Mouse (Mus musculus) lung, postnatal 4 days (tissue): ENCODE data around the gene Tstd2.

Source experiments
- DNase-seq, 2 experiments: peaks; one replicate each; pipeline ENCODE4 v3.0.0; 2021

The Tstd2 gene

GRCm38 (mm10) chr4:46138287-46139222 lies at the start of gene Tstd2, which contains the start of gene Ncbp1:
Tstd2 (minus strand) TSS chr4:46138694.
Ncbp1 (plus strand) TSS chr4:46138613.
- DNase-seq = peak; percentile 93

DNA sequence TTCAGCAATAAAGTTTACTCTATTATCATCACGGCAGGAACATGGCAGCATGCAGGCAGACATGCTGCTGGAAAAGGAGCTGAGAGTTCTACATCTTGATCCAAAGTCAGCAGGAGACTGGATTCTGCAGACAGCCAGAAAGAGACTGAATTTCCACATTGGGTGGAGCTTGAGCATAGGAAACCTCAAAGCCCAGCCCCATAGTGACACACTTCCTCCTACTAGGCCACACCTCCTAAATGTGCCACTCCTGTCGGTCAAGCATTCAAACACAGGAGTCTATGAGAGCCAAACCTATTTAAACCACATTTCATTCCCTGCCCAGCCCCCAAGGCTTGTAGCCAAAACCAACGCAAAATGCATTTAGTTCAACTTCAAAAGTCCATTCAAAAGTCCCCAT lies 48.0 kb upstream of the Tstd2 start:
- DNase-seq = no peak

- no peak for DNase-seq
These were observed 47.4 kb upstream of the Tstd2 start for GRCm38 (mm10) chr4:46185890-46186289.

GRCm38 (mm10) chr4:46185423-46185822 lies 46.9 kb upstream of the Tstd2 start:
- DNase-seq = no peak

GRCm38 (mm10) chr4:46182181-46182580 lies 43.7 kb upstream of the Tstd2 start:
- DNase-seq = no peak

- no peak for DNase-seq
These were observed 42.7 kb upstream of the Tstd2 start for GRCm38 (mm10) chr4:46181168-46181567.

GRCm38 (mm10) chr4:46177496-46177895 lies 39.0 kb upstream of the Tstd2 start:
- no peak for DNase-seq

GRCm38 (mm10) chr4:46177018-46177417 lies 38.5 kb upstream of the Tstd2 start:
- no peak for DNase-seq

- DNase-seq = no peak
These were observed 37.8 kb upstream of the Tstd2 start for GRCm38 (mm10) chr4:46176313-46176712.

GRCm38 (mm10) chr4:46171761-46172160 lies 33.3 kb upstream of the Tstd2 start:
- no peak for DNase-seq

- no peak for DNase-seq
These were observed 27.3 kb upstream of the Tstd2 start for GRCm38 (mm10) chr4:46165831-46166230.

DNA sequence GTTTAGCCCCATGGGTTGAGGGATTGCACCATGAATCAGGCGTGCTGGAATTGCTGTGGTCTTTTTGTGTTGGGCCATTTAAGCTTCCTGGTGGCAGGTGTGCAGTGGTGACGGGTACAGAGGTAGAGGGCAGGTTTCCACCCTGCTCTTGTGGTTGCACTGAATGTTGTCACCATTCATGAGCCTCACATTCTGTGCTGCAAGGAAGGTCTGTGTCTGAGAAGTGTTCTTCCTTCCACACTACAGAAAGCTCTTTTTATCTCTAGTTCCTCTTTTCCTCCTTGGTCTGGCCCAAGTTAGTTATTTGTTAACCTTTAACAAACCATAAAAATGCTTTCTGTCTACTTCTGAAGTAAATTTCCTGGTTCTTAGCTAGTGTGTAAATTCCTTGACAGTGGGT lies 25.5 kb upstream of the Tstd2 start:
- DNase-seq = no peak

GRCm38 (mm10) chr4:46151903-46152544 lies 13.5 kb upstream of the Tstd2 start:
- DNase-seq = no peak

DNA sequence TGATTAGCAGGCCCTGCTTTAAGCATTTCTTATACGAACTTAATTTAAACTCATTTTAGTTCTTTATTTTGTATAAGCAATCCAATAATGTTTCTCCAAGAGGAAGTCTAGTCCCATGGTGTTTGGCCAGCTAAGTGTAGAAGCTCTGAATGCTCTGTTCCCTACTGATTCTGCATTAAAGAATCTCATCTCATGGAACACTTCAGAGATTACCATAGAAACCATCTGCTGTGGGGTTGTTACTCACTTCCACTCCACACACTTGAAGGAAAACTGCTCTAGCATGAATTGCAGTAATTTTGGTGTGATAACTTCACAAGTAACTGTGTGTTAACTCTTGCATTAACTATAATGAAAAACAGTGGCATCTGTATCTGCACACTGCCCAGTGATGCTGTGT lies 8.4 kb upstream of the Tstd2 start:
- DNase-seq = no peak

DNA sequence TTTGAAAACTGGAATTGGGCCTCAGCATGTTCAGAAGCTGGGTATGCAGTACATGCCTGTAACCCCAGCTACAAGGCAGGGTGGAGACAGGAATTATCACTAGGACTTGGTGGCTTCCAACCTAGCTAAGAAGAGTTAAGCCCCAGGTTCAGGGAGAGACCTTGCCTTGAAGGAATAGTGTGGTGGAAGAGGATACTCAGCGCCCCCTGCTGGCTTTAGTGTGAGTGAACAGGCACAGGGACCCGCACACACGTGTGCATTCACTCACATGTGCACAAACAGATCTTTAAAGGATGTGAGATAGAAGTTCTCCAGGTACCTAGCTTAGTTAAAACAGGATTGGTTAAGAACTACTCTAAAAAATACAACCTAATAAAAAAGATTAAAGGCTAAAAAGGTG lies 5.8 kb upstream of the Tstd2 start:
- no peak for DNase-seq

DNA sequence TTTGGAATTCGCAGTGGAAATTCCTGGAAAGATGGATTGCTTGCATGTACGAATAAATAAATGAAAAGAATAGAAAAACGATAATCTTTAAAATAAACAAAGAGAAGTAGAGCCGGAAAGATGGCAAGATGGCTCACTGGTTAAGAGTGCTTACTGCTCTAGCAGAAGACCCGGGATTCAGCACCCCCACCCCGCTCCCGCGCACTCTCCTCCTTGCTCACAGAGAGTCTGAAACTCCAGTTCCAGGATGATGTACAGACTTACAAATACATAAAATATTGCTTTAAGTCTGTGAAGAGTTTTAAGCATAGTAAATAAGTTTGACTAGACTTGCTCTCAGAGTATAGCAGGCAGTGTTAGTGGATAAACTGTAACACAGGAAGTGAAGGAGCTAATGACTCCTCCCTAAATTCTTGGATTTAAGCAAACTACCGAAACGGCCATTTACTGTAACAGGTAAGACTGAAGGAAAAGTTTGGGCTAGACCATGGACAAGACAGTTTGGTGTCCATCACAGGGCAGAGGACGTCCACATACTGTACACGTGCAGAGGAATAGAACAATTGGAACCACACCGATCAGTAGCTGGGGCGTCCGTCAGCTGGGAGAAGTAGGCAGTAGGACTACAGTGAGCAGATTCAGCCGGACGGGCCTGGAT lies 736 bp downstream of the Tstd2 start:
- DNase-seq = peak in 1 of 2 experiments; percentile 11

DNA sequence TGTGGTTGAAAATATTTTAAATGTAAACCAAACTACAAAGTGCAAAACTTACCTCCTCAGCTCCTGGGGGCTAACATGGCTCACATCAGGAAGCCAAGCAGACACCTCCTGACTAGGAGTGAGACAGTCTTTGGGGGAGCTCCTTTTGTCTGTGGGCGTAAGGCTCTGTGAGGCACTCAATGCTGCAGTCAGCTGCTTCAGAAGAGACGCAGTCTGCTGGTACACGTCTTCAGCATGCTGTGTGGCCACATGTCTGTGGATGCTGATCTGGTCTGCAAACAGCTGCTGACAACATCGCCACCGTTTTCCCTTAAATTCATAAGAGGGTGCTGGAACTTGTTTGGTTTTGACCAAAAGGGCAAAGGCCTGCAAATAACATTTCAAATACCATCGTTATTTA lies 6.7 kb downstream of the Tstd2 start:
- DNase-seq = no peak

- DNase-seq = peak; percentile 37 to 66
These were observed 8.3 kb downstream of the Tstd2 start for GRCm38 (mm10) chr4:46130221-46130620.

DNA sequence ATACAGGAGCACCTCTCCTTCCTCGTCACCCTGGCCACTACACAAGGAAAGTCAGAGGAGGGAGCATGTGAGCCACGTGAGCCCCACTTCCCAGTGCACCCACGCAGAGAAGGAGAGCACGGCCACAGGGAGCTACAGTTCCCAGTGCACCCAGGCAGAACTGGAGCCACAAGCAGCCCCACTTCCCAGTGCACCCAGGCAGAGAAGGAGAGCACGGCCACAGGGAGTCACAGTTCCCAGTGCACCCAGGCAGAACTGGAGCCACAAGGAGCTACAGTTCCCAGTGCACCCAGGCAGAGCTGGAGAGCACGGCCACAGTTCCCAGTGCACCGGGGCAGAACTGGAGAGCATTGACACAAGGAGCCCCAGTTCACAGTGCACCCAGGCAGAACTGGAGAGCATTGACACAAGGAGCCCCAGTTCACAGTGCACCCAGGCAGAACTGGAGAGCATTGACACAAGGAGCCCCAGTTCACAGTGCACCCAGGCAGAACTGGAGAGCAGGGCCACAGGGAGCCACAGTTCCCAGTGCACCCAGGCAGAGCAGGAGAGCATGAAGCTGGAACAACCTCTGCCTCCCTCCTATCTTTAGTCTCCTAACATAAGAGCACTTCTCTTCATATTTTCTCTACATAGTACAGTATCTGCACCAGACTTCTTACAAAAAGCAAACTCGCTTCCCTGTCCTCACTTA lies 9.0 kb downstream of the Tstd2 start:
- DNase-seq = no peak

- peak; percentile 56 to 73 for DNase-seq
These were observed 12.0 kb downstream of the Tstd2 start for GRCm38 (mm10) chr4:46126541-46126940.

- no peak for DNase-seq
These were observed 15.1 kb downstream of the Tstd2 start for GRCm38 (mm10) chr4:46123358-46123757.

GRCm38 (mm10) chr4:46120767-46121166 lies 17.7 kb downstream of the Tstd2 start:
- DNase-seq = no peak

- DNase-seq = no peak
These were observed 18.9 kb downstream of the Tstd2 start for GRCm38 (mm10) chr4:46119514-46120094.
